Mouse (Mus musculus): Measurements from ENCODE around the gene P2ry13. TPM values are rescaled to one million over a fixed set of nuclear protein-coding genes. Genes with fewer than 3 reads are reported as not detected.

The P2ry13 gene
- 0.25 and 0.30 TPM in 2 replicates for polyA plus RNA-seq (2016; fragmentation: Nextera tagmentation; extraction: Ambion mirVana)

- Histone ChIP-seq H3K4me3 (no peak within 1 kb of the TSS), H3K9me3 (replicated peaks) (no peaks in the 10 kb centered on the region), H3K36me3 (no peaks in the 10 kb centered on the region), H3K27ac (no peak within 1 kb of the TSS), H3K27me3 (ENCODE audit: low read depth, poor library complexity, severe bottlenecking) (no peaks in the 10 kb centered on the region), H3K4me1 (peaks cover 7% of the 10 kb centered on the region)
- DNase-seq (ENCODE audit: low spot score), result no peak
- WGBS, result 89% methylated on average over 6 of the region's 6 CpGs
Observed at GRCm38 (mm10) chr3:59210727-59211126, at the start of gene P2ry13. TSS of gene P2ry13 (minus strand) at chr3:59210882.

- Histone ChIP-seq H3K4me1 (peaks cover 38% of the 10 kb centered on the region), H3K36me3 (no peaks in the 10 kb centered on the region), H3K4me3 (no peak overlapping the region), H3K9me3 (replicated peaks) (no peaks in the 10 kb centered on the region), H3K27ac (peak overlapping the region; percentile 56; the same call in 1 of the 2 replicates), H3K27me3 (ENCODE audit: low read depth, poor library complexity, severe bottlenecking) (no peaks in the 10 kb centered on the region)
- peak; percentile 45 for DNase-seq (ENCODE audit: low spot score)
- 69% methylated on average over 20 of the region's 20 CpGs for WGBS
Observed at GRCm38 (mm10) chr3:59257740-59258664, 47.3 kb upstream of the P2ry13 start.

GRCm38 (mm10) chr3:59250454-59250853, 39.8 kb upstream of the P2ry13 start:
- no peak for DNase-seq (ENCODE audit: low spot score)
- 100% methylated on average over 1 of the region's 1 CpGs for WGBS

GRCm38 (mm10) chr3:59248031-59248430, 37.3 kb upstream of the P2ry13 start:
- Histone ChIP-seq H3K9me3 (replicated peaks) (no peaks in the 10 kb centered on the region), H3K4me1 (no peaks in the 10 kb centered on the region), H3K36me3 (no peaks in the 10 kb centered on the region), H3K27ac (no peak overlapping the region), H3K4me3 (no peak overlapping the region), H3K27me3 (ENCODE audit: low read depth, poor library complexity, severe bottlenecking) (no peaks in the 10 kb centered on the region)
- WGBS, result 91% methylated on average over 6 of the region's 6 CpGs
- no peak for DNase-seq (ENCODE audit: low spot score)

More at GRCm38 (mm10) chr3:59250454-59250853, 39.8 kb upstream of the P2ry13 start:
- H3K27ac ChIP-seq, result no peak overlapping the region
- H3K9me3 ChIP-seq (replicated peaks), result no peaks in the 10 kb centered on the region
- no peaks in the 10 kb centered on the region for H3K27me3 ChIP-seq (ENCODE audit: low read depth, poor library complexity, severe bottlenecking)
- H3K4me3 ChIP-seq, result no peak overlapping the region
- H3K4me1 ChIP-seq, result no peaks in the 10 kb centered on the region
- H3K36me3 ChIP-seq, result no peaks in the 10 kb centered on the region

GRCm38 (mm10) chr3:59243384-59243783, 32.7 kb upstream of the P2ry13 start:
- Histone ChIP-seq H3K36me3 (no peaks in the 10 kb centered on the region), H3K27ac (no peak overlapping the region), H3K9me3 (replicated peaks) (no peaks in the 10 kb centered on the region), H3K27me3 (ENCODE audit: low read depth, poor library complexity, severe bottlenecking) (no peaks in the 10 kb centered on the region), H3K4me3 (no peak overlapping the region), H3K4me1 (no peaks in the 10 kb centered on the region)
- no peak for DNase-seq (ENCODE audit: low spot score)
- 90% methylated on average over 6 of the region's 6 CpGs for WGBS

- 74% methylated on average over 5 of the region's 5 CpGs for WGBS
Observed at GRCm38 (mm10) chr3:59234878-59235277, 24.2 kb upstream of the P2ry13 start.

GRCm38 (mm10) chr3:59230912-59231311, 20.2 kb upstream of the P2ry13 start:
- no peaks in the 10 kb centered on the region for H3K27me3 ChIP-seq (ENCODE audit: low read depth, poor library complexity, severe bottlenecking)
- no peak overlapping the region for H3K27ac ChIP-seq
- no peaks in the 10 kb centered on the region for H3K36me3 ChIP-seq
- peaks cover 7% of the 10 kb centered on the region for H3K4me1 ChIP-seq
- DNase-seq (ENCODE audit: low spot score), result no peak
- H3K9me3 ChIP-seq (replicated peaks), result no peaks in the 10 kb centered on the region
- H3K4me3 ChIP-seq, result no peak overlapping the region
- WGBS, result 86% methylated on average over 3 of the region's 3 CpGs

More at GRCm38 (mm10) chr3:59234878-59235277, 24.2 kb upstream of the P2ry13 start:
- Histone ChIP-seq H3K27me3 (ENCODE audit: low read depth, poor library complexity, severe bottlenecking) (no peaks in the 10 kb centered on the region), H3K4me1 (no peaks in the 10 kb centered on the region), H3K36me3 (no peaks in the 10 kb centered on the region), H3K4me3 (no peak overlapping the region), H3K27ac (no peak overlapping the region), H3K9me3 (replicated peaks) (no peaks in the 10 kb centered on the region)
- no peak for DNase-seq (ENCODE audit: low spot score)

GRCm38 (mm10) chr3:59228730-59229551, 18.3 kb upstream of the P2ry13 start:
- 63% methylated on average over 10 of the region's 10 CpGs for WGBS
- Histone ChIP-seq H3K9me3 (replicated peaks) (no peaks in the 10 kb centered on the region), H3K27me3 (ENCODE audit: low read depth, poor library complexity, severe bottlenecking) (no peaks in the 10 kb centered on the region), H3K36me3 (no peaks in the 10 kb centered on the region), H3K4me1 (peaks cover 7% of the 10 kb centered on the region), H3K4me3 (no peak overlapping the region), H3K27ac (no peak overlapping the region)
- no peak for DNase-seq (ENCODE audit: low spot score)

- Histone ChIP-seq H3K27ac (no peak overlapping the region), H3K36me3 (no peaks in the 10 kb centered on the region), H3K4me1 (peaks cover 7% of the 10 kb centered on the region), H3K27me3 (ENCODE audit: low read depth, poor library complexity, severe bottlenecking) (no peaks in the 10 kb centered on the region), H3K4me3 (no peak overlapping the region), H3K9me3 (replicated peaks) (no peaks in the 10 kb centered on the region)
- 96% methylated on average over 9 of the region's 9 CpGs for WGBS
- DNase-seq (ENCODE audit: low spot score), result no peak
Observed at GRCm38 (mm10) chr3:59227696-59228095, 17.0 kb upstream of the P2ry13 start.

- peaks cover 7% of the 10 kb centered on the region for H3K4me1 ChIP-seq
- no peak for DNase-seq (ENCODE audit: low spot score)
- H3K27ac ChIP-seq, result no peak overlapping the region
- H3K27me3 ChIP-seq (ENCODE audit: low read depth, poor library complexity, severe bottlenecking), result no peaks in the 10 kb centered on the region
- H3K9me3 ChIP-seq (replicated peaks), result no peaks in the 10 kb centered on the region
- H3K36me3 ChIP-seq, result no peaks in the 10 kb centered on the region
- no peak overlapping the region for H3K4me3 ChIP-seq
Observed at GRCm38 (mm10) chr3:59225411-59225810, 14.7 kb upstream of the P2ry13 start.

- 94% methylated on average over 2 of the region's 2 CpGs for WGBS
- Histone ChIP-seq H3K4me1 (no peaks in the 10 kb centered on the region), H3K27ac (no peak overlapping the region), H3K4me3 (no peak overlapping the region), H3K27me3 (ENCODE audit: low read depth, poor library complexity, severe bottlenecking) (no peaks in the 10 kb centered on the region), H3K36me3 (no peaks in the 10 kb centered on the region), H3K9me3 (replicated peaks) (no peaks in the 10 kb centered on the region)
- DNase-seq (ENCODE audit: low spot score), result no peak
Observed at GRCm38 (mm10) chr3:59222303-59222702, 11.6 kb upstream of the P2ry13 start.

- H3K9me3 ChIP-seq (replicated peaks), result no peaks in the 10 kb centered on the region
- no peaks in the 10 kb centered on the region for H3K4me1 ChIP-seq
- no peak for DNase-seq (ENCODE audit: low spot score)
- H3K27ac ChIP-seq, result no peak overlapping the region
- no peak overlapping the region for H3K4me3 ChIP-seq
- no peaks in the 10 kb centered on the region for H3K36me3 ChIP-seq
- H3K27me3 ChIP-seq (ENCODE audit: low read depth, poor library complexity, severe bottlenecking), result no peaks in the 10 kb centered on the region
- 87% methylated on average over 2 of the region's 2 CpGs for WGBS
Observed at GRCm38 (mm10) chr3:59219326-59219725, 8.6 kb upstream of the P2ry13 start.

- no peaks in the 10 kb centered on the region for H3K4me1 ChIP-seq
- DNase-seq (ENCODE audit: low spot score), result no peak
- H3K27me3 ChIP-seq (ENCODE audit: low read depth, poor library complexity, severe bottlenecking), result no peaks in the 10 kb centered on the region
- no peak overlapping the region for H3K27ac ChIP-seq
- no peak overlapping the region for H3K4me3 ChIP-seq
- no peaks in the 10 kb centered on the region for H3K9me3 ChIP-seq (replicated peaks)
- no peaks in the 10 kb centered on the region for H3K36me3 ChIP-seq
- 93% methylated on average over 10 of the region's 10 CpGs for WGBS
Observed at GRCm38 (mm10) chr3:59217211-59217610, 6.5 kb upstream of the P2ry13 start.

Measured in limb, embryonic 10.5 days (tissue).